16 mouse cellular contexts compared by ENCODE assay signal in the genomic region with DNA sequence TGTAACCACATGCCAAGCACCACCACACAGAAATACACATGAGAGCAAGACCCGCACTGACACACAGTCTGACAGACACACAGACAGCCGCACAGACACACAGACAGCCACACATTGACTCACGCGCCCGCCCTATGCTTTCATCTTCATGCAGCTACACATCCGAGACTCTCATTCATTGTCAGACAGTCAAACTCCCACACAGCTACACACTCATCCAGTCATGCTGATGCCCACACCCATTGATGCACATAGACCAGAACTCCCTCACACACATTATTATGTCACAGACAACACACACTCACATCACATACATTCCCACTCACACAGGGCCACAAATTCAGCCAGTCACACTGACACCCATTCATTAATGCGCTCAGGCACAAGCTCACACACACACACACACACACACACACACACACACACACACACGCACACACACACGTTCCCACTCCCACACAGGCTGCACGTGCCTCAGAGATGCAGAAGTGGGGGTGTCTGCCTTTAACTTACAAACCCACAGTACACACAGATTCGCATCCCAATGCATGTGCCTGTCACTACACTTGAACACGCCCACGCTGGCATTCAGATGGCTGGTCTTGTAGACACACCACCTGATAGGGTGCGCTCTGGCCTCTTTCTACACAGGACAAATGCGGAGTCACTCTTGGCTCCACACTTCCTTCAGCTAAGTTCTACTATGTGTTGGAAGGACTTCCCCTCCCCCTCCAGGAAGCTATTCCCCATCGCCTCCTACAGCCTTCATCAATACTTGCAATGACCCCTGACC. TPM values are rescaled to one million over a fixed set of nuclear protein-coding genes. Genes with fewer than 3 reads are reported as not detected.
A peak's percentile ranks its signal among the peaks of the same experiment; 100 is the strongest.
DNase-seq lines count a peak whose midpoint lies in the region; ATAC-seq lines count a peak whose summit lies in the region.
"Had no signal": no experiment of that assay in that cellular context is flagged by ENCODE, and none has a peak within 500 bp of the region (broad histone marks: within the 10 kb centered on the region; RNA-seq: fewer than 3 reads in every experiment).

No protein-coding gene starts in this region.

- H3K4me2 ChIP-seq in hindbrain, embryonic 11.5 days (replicated peaks; ENCODE audit: low read depth, low read length), result no peak overlapping the region

- H3K27ac ChIP-seq in hindbrain, embryonic 10.5 days, result no peak overlapping the region
- H3K27ac ChIP-seq in hindbrain, embryonic 11.5 days (ENCODE audit: low read depth, low read length), result no peak overlapping the region
- H3K27ac ChIP-seq: stomach, embryonic 15.5 days had no signal

- H3K9ac ChIP-seq in hindbrain, embryonic 11.5 days (ENCODE audit: low read depth, low read length), result no peak overlapping the region
- H3K9ac ChIP-seq: stomach, embryonic 15.5 days had no signal

- H3K4me3 ChIP-seq in hindbrain, embryonic 10.5 days, result peak overlapping the region; percentile 23; the same call in 1 of the 2 replicates
- H3K4me3 ChIP-seq in hindbrain, embryonic 11.5 days (ENCODE audit: low read depth, low read length), result no peak overlapping the region
- H3K4me3 ChIP-seq: stomach, embryonic 15.5 days had no signal

- H3K9me3 ChIP-seq in hindbrain, embryonic 10.5 days, result no peaks in the 10 kb centered on the region
- H3K9me3 ChIP-seq in hindbrain, embryonic 11.5 days (ENCODE audit: control insufficient read depth, low read length), result no peaks in the 10 kb centered on the region
- H3K9me3 ChIP-seq: stomach, embryonic 15.5 days had no signal

- WGBS in hindbrain, embryonic 10.5 days, result 82% methylated on average over 16 of the region's 16 CpGs
- WGBS in hindbrain, embryonic 11.5 days, result 81% methylated on average over 16 of the region's 16 CpGs

- peaks cover 45% of the 10 kb centered on the region for H3K4me1 ChIP-seq in hindbrain, embryonic 10.5 days (replicated peaks)
- peaks cover 14% of the 10 kb centered on the region for H3K4me1 ChIP-seq in hindbrain, embryonic 11.5 days (replicated peaks; ENCODE audit: control insufficient read depth, insufficient read depth, low read length)

- DNase-seq in hindbrain, embryonic 10.5 days (ENCODE audit: low spot score), result no peak
- no peak for DNase-seq in hindbrain, embryonic 11.5 days (ENCODE audit: low spot score)
- DNase-seq in right cerebral cortex, postnatal 36 days (ENCODE audit: low spot score in 2 of 2), result peak; percentile 54 to 55
- DNase-seq in right cerebral cortex, postnatal 4 days, result no peak
- peak; percentile 39 to 41 for DNase-seq in left cerebral cortex, postnatal 36 days (ENCODE audit: low spot score in 2 of 2)
- no peak for DNase-seq in c-Kit-positive CD71-positive TER-119-positive erythroid progenitor cells, embryonic 14.5 days (ENCODE audit: low spot score)
- no peak for DNase-seq in gastrocnemius, postnatal 25 days
- DNase-seq in gastrocnemius, postnatal 36 days, result no peak
- DNase-seq: heart, postnatal 36 days; kidney, adult 9 months; lung, postnatal 10 days had no signal

- intact Hi-C loops in left cerebral cortex, postnatal 36 days (cut with DNase I), result no loop called here
- intact Hi-C loops in gastrocnemius, postnatal 36 days (cut with DNase I), result no loop called here

- no peak for ATAC-seq in hindbrain, embryonic 11.5 days (ENCODE audit: low FRiP score)

- H3K27me3 ChIP-seq in hindbrain, embryonic 10.5 days (ENCODE audit: insufficient read depth, poor library complexity, severe bottlenecking), result peaks cover 94% of the 10 kb centered on the region
- H3K27me3 ChIP-seq in hindbrain, embryonic 11.5 days (ENCODE audit: control insufficient read depth, insufficient read depth, low read length), result peaks cover 48% of the 10 kb centered on the region

- no peaks in the 10 kb centered on the region for H3K36me3 ChIP-seq in hindbrain, embryonic 10.5 days
- H3K36me3 ChIP-seq in hindbrain, embryonic 11.5 days (ENCODE audit: control insufficient read depth, insufficient read depth, low read length), result no peaks in the 10 kb centered on the region
- H3K36me3 ChIP-seq: stomach, embryonic 15.5 days had no signal

RNA-seq across cellular contexts. Expression of a gene that starts 3.2 kb away (rescaled TPM):
- polyA plus RNA-seq in hindbrain, embryonic 10.5 days (2016; fragmentation: Nextera tagmentation; extraction: Ambion mirVana), result 5.0 and 12.7 TPM in 2 replicates
- polyA plus RNA-seq in hindbrain, embryonic 11.5 days (2014; fragmentation: Nextera tagmentation; extraction: Ambion mirVana), result 10.2 and 11.4 TPM in 2 replicates
- 10 to 100 TPM; 85.9 to 94.2 TPM for total RNA-seq in left cerebral cortex, postnatal 36 days (2021)
- not detected for total RNA-seq in gastrocnemius, postnatal 25 days (2021)
- total RNA-seq in gastrocnemius, postnatal 36 days (2021), result not detected

RNA-seq across cellular contexts. Expression of a gene that starts 12.8 kb away (rescaled TPM):
- 0.55 and 0.88 TPM in 2 replicates for polyA plus RNA-seq in hindbrain, embryonic 10.5 days (2016; fragmentation: Nextera tagmentation; extraction: Ambion mirVana)
- polyA plus RNA-seq in hindbrain, embryonic 11.5 days (2014; fragmentation: Nextera tagmentation; extraction: Ambion mirVana), result 0.14 TPM in 1 of 2 replicates, not detected in the other
- 1 to 10 TPM in 1 of 2 experiments, under 1 TPM in 1; 0.84 to 1.7 TPM for total RNA-seq in left cerebral cortex, postnatal 36 days (2021)
- total RNA-seq in gastrocnemius, postnatal 25 days (2021), result not detected
- total RNA-seq in gastrocnemius, postnatal 36 days (2021), result not detected
- total RNA-seq: heart, postnatal 36 days; liver, adult 2 months had no signal
- polyA plus RNA-seq: gonadal fat pad, adult 2 months; liver, adult 2 months; urinary bladder, adult 2 months had no signal

RNA-seq across cellular contexts. Expression of a gene that starts 25.6 kb away (rescaled TPM):
- 5.8 and 6.6 TPM in 2 replicates for polyA plus RNA-seq in hindbrain, embryonic 10.5 days (2016; fragmentation: Nextera tagmentation; extraction: Ambion mirVana)
- 5.8 and 6.4 TPM in 2 replicates for polyA plus RNA-seq in hindbrain, embryonic 11.5 days (2014; fragmentation: Nextera tagmentation; extraction: Ambion mirVana)
- total RNA-seq in left cerebral cortex, postnatal 36 days (2021), result 1 to 10 TPM; 3.1 to 4.1 TPM
- total RNA-seq in gastrocnemius, postnatal 25 days (2021), result 1 to 10 TPM; 4.5 to 5.7 TPM
- total RNA-seq in gastrocnemius, postnatal 36 days (2021), result 1 to 10 TPM; 3.7 to 5.1 TPM

RNA-seq across cellular contexts. Expression of a gene that starts 32.2 kb away (rescaled TPM):
- polyA plus RNA-seq in hindbrain, embryonic 10.5 days (2016; fragmentation: Nextera tagmentation; extraction: Ambion mirVana), result 18.2 and 21.5 TPM in 2 replicates
- 12.0 and 14.8 TPM in 2 replicates for polyA plus RNA-seq in hindbrain, embryonic 11.5 days (2014; fragmentation: Nextera tagmentation; extraction: Ambion mirVana)
- total RNA-seq in left cerebral cortex, postnatal 36 days (2021), result not detected
- total RNA-seq in gastrocnemius, postnatal 25 days (2021), result not detected
- total RNA-seq in gastrocnemius, postnatal 36 days (2021), result not detected
- total RNA-seq: heart, postnatal 36 days; layer of hippocampus, postnatal 14 days had no signal

RNA-seq across cellular contexts. Expression of a gene that starts 35.3 kb away (rescaled TPM):
- not detected in 2 replicates for polyA plus RNA-seq in hindbrain, embryonic 10.5 days (2016; fragmentation: Nextera tagmentation; extraction: Ambion mirVana)
- not detected in 2 replicates for polyA plus RNA-seq in hindbrain, embryonic 11.5 days (2014; fragmentation: Nextera tagmentation; extraction: Ambion mirVana)
- total RNA-seq in left cerebral cortex, postnatal 36 days (2021), result 1 to 10 TPM in 1 of 2 experiments, not detected in 1; 1.6 TPM
- total RNA-seq in gastrocnemius, postnatal 25 days (2021), result not detected
- not detected for total RNA-seq in gastrocnemius, postnatal 36 days (2021)
- total RNA-seq: layer of hippocampus, postnatal 14 days; liver, adult 2 months had no signal
- polyA plus RNA-seq: stomach, embryonic 15.5 days; urinary bladder, adult 2 months had no signal

Comparison
In these comparisons a context has a peak if more than half of its experiments do, and no peak if none do; other contexts are left out.
1. DNase-seq: peak in right cerebral cortex, postnatal 36 days (2 of 2) and left cerebral cortex, postnatal 36 days (2 of 2); none in hindbrain, embryonic 10.5 days (single experiment), hindbrain, embryonic 11.5 days (single experiment), right cerebral cortex, postnatal 4 days (single experiment), c-Kit-positive CD71-positive TER-119-positive erythroid progenitor cells, embryonic 14.5 days (single experiment), gastrocnemius, postnatal 25 days (single experiment) and gastrocnemius, postnatal 36 days (0 of 2).
2. RNA of a gene that starts 3.2 kb away (total RNA-seq): 85.9 to 94.2 TPM in left cerebral cortex, postnatal 36 days; not detected in gastrocnemius, postnatal 25 days and not detected in gastrocnemius, postnatal 36 days; every median in the first group is over 10 times any median in the second.